Mouse (Mus musculus): ENCODE results near the gene Cog5. TPM values are rescaled to one million over a fixed set of nuclear protein-coding genes. Genes with fewer than 3 reads are reported as not detected.

Cog5 gene
- total and polyA plus RNA-seq, 3 experiments: 27.1 to 28.4 TPM; not detected in 1

DNA sequence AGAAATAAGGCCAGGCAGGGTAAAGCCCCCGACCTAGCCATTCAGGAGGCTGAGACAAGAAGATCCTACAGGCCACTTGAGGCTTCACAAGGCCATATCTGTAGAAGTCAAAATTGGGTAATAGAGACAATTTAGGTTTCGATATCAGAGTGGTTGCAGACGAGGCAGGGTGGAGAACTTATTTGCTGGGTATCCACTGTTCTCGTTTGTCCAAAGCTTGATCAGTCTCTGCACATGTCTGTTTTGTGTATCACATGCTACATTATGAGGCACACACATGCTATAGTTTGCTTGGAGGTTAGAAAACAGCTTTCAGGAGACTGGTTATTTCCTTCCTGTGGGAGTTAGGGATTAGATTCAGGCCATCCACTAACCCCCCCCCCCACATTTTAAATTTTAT lies 301.2 kb downstream of the Cog5 start:
- Histone ChIP-seq H3K9me3 (replicated peaks; ENCODE audit: insufficient read depth, low read length) (no peaks in the 10 kb centered on the region), H3K9ac (ENCODE audit: control insufficient read depth, low read depth, low read length, poor library complexity, severe bottlenecking) (no peak overlapping the region), H3K27me3 (ENCODE audit: control insufficient read depth in 1 of 2, insufficient read depth in 2 of 2, low read length in 2 of 2) (no peaks in the 10 kb centered on the region), H3K36me3 (ENCODE audit: control insufficient read depth in 1 of 2, insufficient read depth in 2 of 2, low read length in 2 of 2) (peaks cover 0 to 3% of the 10 kb centered on the region in 2 experiments; a peak in 3 of 4 replicates), H3K4me3 (ENCODE audit: control insufficient read depth in 1 of 2, insufficient read depth in 1 of 2, low read depth in 2 of 2, low read length in 2 of 2) (no peak overlapping the region), H3K79me2 (ENCODE audit: control insufficient read depth, insufficient read depth, low read length, poor library complexity) (no peaks in the 10 kb centered on the region), H3K4me1 (ENCODE audit: control insufficient read depth in 1 of 2, insufficient read depth in 2 of 2, low read length in 2 of 2) (no peaks in the 10 kb centered on the region), H3K27ac (ENCODE audit: control insufficient read depth, low read depth, low read length) (no peak overlapping the region)
- TF ChIP-seq KAT2A (conservative IDR thresholded peaks at IDR 0.05; ENCODE audit: low read depth, low read length) (no peak), SMC3 (IDR thresholded peaks at IDR 0.05; ENCODE audit: low read depth, low read length) (no peak), NRF1 (IDR thresholded peaks at IDR 0.05; ENCODE audit: insufficient read depth, low read depth, low read length, poor library complexity, severe bottlenecking) (no peak), TBP (IDR thresholded peaks at IDR 0.05; ENCODE audit: low read depth, low read length) (no peak), EP300 (IDR thresholded peaks at IDR 0.05; ENCODE audit: low read depth in 1 of 2, low read length in 2 of 2) (no peak), CTCF (IDR thresholded peaks at IDR 0.05 in 2 of 3, conservative IDR thresholded peaks at IDR 0.05 in 1 of 3; ENCODE audit: control insufficient read depth in 1 of 3, insufficient read depth in 1 of 3, low read depth in 2 of 3, low read length in 3 of 3, poor library complexity in 1 of 3, severe bottlenecking in 1 of 3) (no peak), ZC3H11A (IDR thresholded peaks at IDR 0.05; ENCODE audit: low read depth, low read length) (no peak), POLR2AphosphoS5 (IDR thresholded peaks at IDR 0.05; ENCODE audit: borderline replicate concordance, low read depth, low read length) (no peak), CHD1 (IDR thresholded peaks at IDR 0.05; ENCODE audit: low read depth, low read length) (no peak), UBTF (IDR thresholded peaks at IDR 0.05; ENCODE audit: borderline replicate concordance, insufficient read depth, low read depth, low read length) (no peak), ZMIZ1 (IDR thresholded peaks at IDR 0.05; ENCODE audit: low read depth, low read length) (no peak), TAL1 (IDR thresholded peaks at IDR 0.05; ENCODE audit: low read length) (no peak), POLR2AphosphoS2 (IDR thresholded peaks at IDR 0.05; ENCODE audit: low read length) (no peak), POLR2A (IDR thresholded peaks at IDR 0.05; ENCODE audit: control insufficient read depth in 1 of 2, insufficient read depth in 1 of 2, low read depth in 1 of 2, low read length in 2 of 2, poor library complexity in 1 of 2) (no peak), SIN3A (IDR thresholded peaks at IDR 0.05; ENCODE audit: low read length) (no peak), RCOR1 (IDR thresholded peaks at IDR 0.05; ENCODE audit: low read depth, low read length) (no peak), BHLHE40 (IDR thresholded peaks at IDR 0.05; ENCODE audit: borderline replicate concordance, low read depth, low read length) (no peak), MYB (IDR thresholded peaks at IDR 0.05; ENCODE audit: low read depth, low read length) (no peak)
- DNase-seq (ENCODE audit: low read depth, low spot score): no peak

DNA sequence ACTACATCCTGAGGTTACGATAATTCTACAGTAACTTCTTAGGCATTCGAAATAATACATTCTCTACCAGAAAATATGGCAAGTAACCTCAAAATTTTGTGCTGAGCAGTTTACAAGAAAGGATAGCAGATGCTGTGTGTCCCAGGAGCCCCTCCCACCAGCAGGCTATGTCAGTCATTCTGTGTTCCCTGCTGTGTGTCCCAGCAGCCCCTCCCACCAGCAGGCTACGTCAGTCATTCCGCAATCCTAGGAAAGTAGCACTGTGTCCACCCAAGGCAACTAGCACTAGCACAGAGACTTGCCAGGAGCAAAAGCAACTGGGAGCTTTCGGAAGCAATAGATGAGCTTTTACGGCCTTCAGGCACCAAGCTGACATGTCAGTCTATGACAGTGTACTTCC lies 309.4 kb downstream of the Cog5 start:
- Histone ChIP-seq H3K27me3 (ENCODE audit: control insufficient read depth in 1 of 2, insufficient read depth in 2 of 2, low read length in 2 of 2) (no peaks in the 10 kb centered on the region), H3K79me2 (ENCODE audit: control insufficient read depth, insufficient read depth, low read length, poor library complexity) (no peaks in the 10 kb centered on the region), H3K9ac (ENCODE audit: control insufficient read depth, low read depth, low read length, poor library complexity, severe bottlenecking) (no peak overlapping the region), H3K4me1 (ENCODE audit: control insufficient read depth in 1 of 2, insufficient read depth in 2 of 2, low read length in 2 of 2) (peaks cover 4 to 7% of the 10 kb centered on the region in 2 experiments), H3K4me3 (ENCODE audit: control insufficient read depth in 1 of 2, insufficient read depth in 1 of 2, low read depth in 2 of 2, low read length in 2 of 2) (no peak overlapping the region), H3K9me3 (replicated peaks; ENCODE audit: insufficient read depth, low read length) (no peaks in the 10 kb centered on the region), H3K27ac (ENCODE audit: control insufficient read depth, low read depth, low read length) (no peak overlapping the region), H3K36me3 (ENCODE audit: control insufficient read depth in 1 of 2, insufficient read depth in 2 of 2, low read length in 2 of 2) (peaks cover 2 to 15% of the 10 kb centered on the region in 2 experiments; a peak in 3 of 4 replicates)
- TF ChIP-seq NRF1 (IDR thresholded peaks at IDR 0.05; ENCODE audit: insufficient read depth, low read depth, low read length, poor library complexity, severe bottlenecking) (no peak), USF1 (IDR thresholded peaks at IDR 0.05; ENCODE audit: low read depth, low read length) (no peak), ZNF384 (IDR thresholded peaks at IDR 0.05; ENCODE audit: low read depth, low read length) (no peak), CTCF (IDR thresholded peaks at IDR 0.05 in 2 of 3, conservative IDR thresholded peaks at IDR 0.05 in 1 of 3; ENCODE audit: control insufficient read depth in 1 of 3, insufficient read depth in 1 of 3, low read depth in 2 of 3, low read length in 3 of 3, poor library complexity in 1 of 3, severe bottlenecking in 1 of 3) (no peak), POLR2AphosphoS5 (IDR thresholded peaks at IDR 0.05; ENCODE audit: borderline replicate concordance, low read depth, low read length) (no peak)
- DNase-seq (ENCODE audit: low read depth, low spot score): no peak
